Comparison of ENCODE assay signal across 12 mouse cellular contexts in the genomic region with DNA sequence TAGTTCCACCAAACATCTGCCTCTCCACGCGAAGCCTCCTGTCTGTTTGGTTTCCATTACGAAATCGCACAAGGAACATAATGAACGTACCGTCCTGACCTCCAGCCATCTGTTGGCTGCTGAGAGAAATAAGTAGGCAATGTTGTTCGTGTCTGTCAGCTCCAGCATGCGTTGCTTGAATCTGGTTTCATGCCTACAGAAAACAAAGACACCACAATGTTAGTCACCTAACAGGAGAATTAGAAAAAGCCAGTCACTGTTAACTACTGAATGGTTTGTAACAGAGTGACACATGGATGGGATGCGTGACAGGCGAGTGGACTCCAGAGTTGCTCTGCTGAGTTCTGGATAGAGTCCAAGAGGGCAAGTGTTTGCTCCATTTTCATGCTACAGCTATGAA. TPM values are rescaled to one million over a fixed set of nuclear protein-coding genes. Genes with fewer than 3 reads are reported as not detected.
DNase-seq lines count a peak whose midpoint lies in the region; TF ChIP-seq lines count a peak whose summit lies in the region.
"Had no signal": no experiment of that assay in that cellular context is flagged by ENCODE, and none has a peak within 500 bp of the region (broad histone marks: within the 10 kb centered on the region; RNA-seq: fewer than 3 reads in every experiment).

No protein-coding gene starts in this region.

- 78% methylated on average over 10 of the region's 10 CpGs for WGBS in heart, adult 2 months

- H3K36me3 ChIP-seq in heart, adult 2 months (ENCODE audit: control insufficient read depth, insufficient read depth, low read length): peaks cover 14% of the 10 kb centered on the region
- H3K36me3 ChIP-seq: forebrain, embryonic 12.5 days; limb, embryonic 13.5 days; midbrain, embryonic 15.5 days had no signal

- peak overlapping the region; percentile 11 for H3K27ac ChIP-seq in heart, adult 2 months
- H3K27ac ChIP-seq: forebrain, embryonic 12.5 days; limb, embryonic 13.5 days; midbrain, embryonic 15.5 days had no signal

- no peak overlapping the region for H3K9ac ChIP-seq in heart, adult 2 months (ENCODE audit: low read depth, low read length)
- H3K9ac ChIP-seq: forebrain, embryonic 12.5 days; limb, embryonic 13.5 days; midbrain, embryonic 15.5 days had no signal

- intact Hi-C loops in heart, adult 2 months (cut with DNase I): no loop called here
- intact Hi-C loops in heart, postnatal 10 days (cut with DNase I): no loop called here

- DNase-seq in heart, adult 2 months: peak; percentile 30 to 53
- DNase-seq in heart, postnatal 10 days: no peak
- DNase-seq in testis, postnatal 14 days (ENCODE audit: low spot score): peak; percentile 15
- no peak for DNase-seq in testis, postnatal 10 days (ENCODE audit: low spot score)
- peak; percentile 33 to 58 for DNase-seq in layer of hippocampus, adult 8-10 months (ENCODE audit: low spot score in 2 of 2)
- DNase-seq in telencephalon, adult 2 months (ENCODE audit: low read depth, low spot score): peak; percentile 3
- DNase-seq in kidney, postnatal 25 days: no peak
- no peak for DNase-seq in urinary bladder, postnatal 36 days (ENCODE audit: low spot score in 2 of 2)
- DNase-seq: kidney, adult 2 months had no signal

- no peak overlapping the region for H3K4me3 ChIP-seq in heart, adult 2 months
- H3K4me3 ChIP-seq: forebrain, embryonic 12.5 days; limb, embryonic 13.5 days; midbrain, embryonic 15.5 days had no signal

- no peaks in the 10 kb centered on the region for H3K27me3 ChIP-seq in heart, adult 2 months (ENCODE audit: control insufficient read depth, insufficient read depth, low read length)
- H3K27me3 ChIP-seq: forebrain, embryonic 12.5 days; limb, embryonic 13.5 days; midbrain, embryonic 15.5 days had no signal

- H3K4me1 ChIP-seq in heart, adult 2 months (ENCODE audit: control insufficient read depth, insufficient read depth, low read length): no peaks in the 10 kb centered on the region; the same call in 1 of the 2 replicates
- H3K4me1 ChIP-seq: forebrain, embryonic 12.5 days; limb, embryonic 13.5 days; midbrain, embryonic 15.5 days had no signal

- no peaks in the 10 kb centered on the region for H3K79me2 ChIP-seq in heart, adult 2 months (replicated peaks; ENCODE audit: control insufficient read depth, insufficient read depth, low read length)

- TF ChIP-seq POLR2A in heart, adult 2 months (IDR thresholded peaks at IDR 0.05; ENCODE audit: insufficient read depth, low read depth, low read length): no peak

- 0 out of 2 replicates have a peak, but pooled peaks have one; percentile 52 for TF ChIP-seq EP300 in heart, adult 2 months (IDR thresholded peaks at IDR 0.05; ENCODE audit: insufficient read depth, low read depth, low read length)

- TF ChIP-seq CTCF in heart, adult 2 months (IDR thresholded peaks at IDR 0.05): no peak

RNA-seq across cellular contexts. Expression of a gene that starts 42.9 kb away (rescaled TPM):
- total RNA-seq in heart, adult 2 months (2021): 10 to 100 TPM; 21.5 to 23.6 TPM
- 32.4 and 46.9 TPM in 2 replicates for polyA plus RNA-seq in heart, adult 2 months (2012; rRNA removed)
- total RNA-seq in heart, postnatal 10 days (2021): 10 to 100 TPM; 40.4 to 46.7 TPM
- total RNA-seq in layer of hippocampus, adult 8-10 months (2022): 1 to 10 TPM; 1.7 to 2.3 (median 1.9) TPM

Comparison
In these comparisons a context has a peak if more than half of its experiments do, and no peak if none do; other contexts are left out.
1. DNase-seq: peak in heart, adult 2 months (2 of 2), testis, postnatal 14 days (single experiment), layer of hippocampus, adult 8-10 months (2 of 2) and telencephalon, adult 2 months (single experiment); none in heart, postnatal 10 days (0 of 2), testis, postnatal 10 days (single experiment), kidney, postnatal 25 days (0 of 2) and urinary bladder, postnatal 36 days (0 of 2).
2. RNA of a gene that starts 42.9 kb away (total RNA-seq): 40.4 to 46.7 TPM in heart, postnatal 10 days and 21.5 to 23.6 TPM in heart, adult 2 months; 1.7 to 2.3 TPM in layer of hippocampus, adult 8-10 months; every median in the first group is over 4 times any median in the second.